Mouse (Mus musculus): Measurements from ENCODE around the gene Fbxl3.

Gene Fbxl3

DNA sequence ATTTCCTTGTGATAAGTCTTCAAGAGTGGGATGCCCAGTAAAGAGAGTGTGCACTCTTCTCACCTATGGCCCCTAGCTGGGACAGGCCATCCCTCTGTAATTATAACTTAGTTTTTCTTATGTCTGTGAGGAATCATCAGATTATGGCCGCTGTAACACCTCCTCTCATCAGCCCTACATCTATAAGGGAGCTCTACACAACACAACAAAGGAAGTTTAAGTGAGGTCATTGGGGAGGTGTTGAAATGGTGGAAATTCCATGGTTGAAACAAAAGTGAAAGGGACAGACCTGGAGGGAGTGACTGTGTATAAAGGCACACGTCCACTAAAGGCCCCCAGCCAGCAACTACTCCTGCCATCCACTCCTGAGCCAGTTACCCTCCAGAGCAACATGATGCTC lies 52.7 kb downstream of the Fbxl3 start, which contains the start of gene Acod1:
TSS of gene Acod1 (plus strand) at position 301 of the 400 bp plus-strand sequence.
- no peak for ATAC-seq (ENCODE audit: low TSS enrichment)

DNA sequence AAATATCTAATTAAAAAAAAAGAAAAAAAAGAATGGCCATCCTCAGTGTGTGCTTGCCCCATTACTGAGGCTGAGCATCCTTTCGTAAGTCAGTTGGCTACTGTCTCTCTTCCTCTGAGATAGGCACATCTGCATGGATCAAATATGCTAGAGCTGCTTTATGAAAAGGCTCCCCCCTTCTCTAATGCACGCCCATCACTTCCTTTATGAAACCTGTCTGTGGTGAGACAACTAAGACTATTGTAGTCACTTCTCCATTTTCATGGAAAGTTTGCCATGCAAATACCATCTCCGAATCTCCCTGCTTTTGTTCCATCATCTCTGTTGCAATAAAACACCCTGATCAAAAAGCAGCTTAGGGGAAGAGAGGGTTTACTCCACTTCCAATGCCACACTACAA lies 62.4 kb downstream of the Fbxl3 start:
- no peak for ATAC-seq (ENCODE audit: low TSS enrichment)

DNA sequence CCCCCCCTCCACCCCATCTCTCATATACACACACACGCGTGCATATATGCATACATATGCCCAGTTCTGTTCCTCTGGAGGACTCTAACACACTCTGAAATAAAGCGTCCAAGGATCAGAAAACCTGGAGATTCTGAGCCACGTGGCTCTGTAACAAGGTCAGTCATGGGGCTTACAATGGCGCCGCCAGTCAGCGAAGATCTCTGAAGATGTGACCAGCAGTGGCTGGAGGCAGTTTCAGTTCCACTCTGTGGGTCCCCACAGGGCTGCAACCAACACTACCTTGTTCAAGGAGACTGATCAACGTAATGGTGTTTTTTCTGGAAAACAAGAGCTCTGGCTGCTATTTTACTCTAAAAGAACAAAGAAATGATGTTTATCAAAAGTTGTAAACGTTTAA lies 65.3 kb downstream of the Fbxl3 start:
- no peak for ATAC-seq (ENCODE audit: low TSS enrichment)

DNA sequence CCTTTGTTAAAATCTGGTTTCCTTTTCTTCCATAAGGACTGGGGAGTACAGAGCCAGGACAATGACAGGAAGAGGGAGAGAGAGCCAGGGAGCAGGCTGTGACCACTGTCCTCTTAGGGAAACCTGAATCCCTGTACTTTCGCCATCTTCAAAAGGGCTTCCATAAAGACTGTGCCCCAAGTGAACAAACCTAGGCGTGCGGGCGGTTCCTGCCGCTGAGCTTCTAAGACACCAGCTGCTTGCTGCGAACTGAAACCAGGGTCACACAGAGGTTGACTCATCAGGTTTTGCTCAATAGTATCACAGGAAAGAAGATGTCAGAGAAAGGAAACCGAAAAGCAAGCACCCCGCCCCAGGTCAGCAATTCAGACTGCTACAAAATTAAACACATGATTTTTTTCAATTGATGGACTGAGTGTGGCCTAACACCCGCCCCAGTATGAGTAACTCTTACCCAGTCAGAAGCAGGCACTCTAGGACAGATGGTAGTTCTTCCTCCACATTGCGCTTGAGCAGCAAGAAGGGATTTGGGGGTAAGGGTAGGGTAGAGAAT lies 66.0 kb downstream of the Fbxl3 start:
- no peak; the same call in 1 of the 2 replicates for ATAC-seq (ENCODE audit: low TSS enrichment)
